Mouse (Mus musculus): Measurements from ENCODE around the gene Clcnka. TPM values are rescaled to one million over a fixed set of nuclear protein-coding genes. Genes with fewer than 3 reads are reported as not detected.

The Clcnka gene
- polyA plus RNA-seq, 1 experiment: not detected

GRCm38 (mm10) chr4:141423691-141424431 lies 25.3 kb upstream of the Clcnka start:
- TF ChIP-seq POLR2A (IDR thresholded peaks at IDR 0.05; ENCODE audit: insufficient read depth, low read depth, low read length): no peak
- no peak for TF ChIP-seq CTCF (IDR thresholded peaks at IDR 0.05; ENCODE audit: insufficient read depth, low read depth, low read length)
- peak overlapping the region; percentile 94 for H3K27ac ChIP-seq (ENCODE audit: insufficient read depth, low read depth, low read length)
- H3K4me3 ChIP-seq (ENCODE audit: insufficient read depth, low read depth, low read length): no peak overlapping the region
- peaks cover 75% of the 10 kb centered on the region for H3K4me1 ChIP-seq (ENCODE audit: control insufficient read depth, insufficient read depth, low read length)
- 95% methylated on average over 13 of the region's 13 CpGs for WGBS

- H3K27ac ChIP-seq (ENCODE audit: insufficient read depth, low read depth, low read length): no peak overlapping the region
- 74% methylated on average over 5 of the region's 5 CpGs for WGBS
- H3K4me1 ChIP-seq (ENCODE audit: control insufficient read depth, insufficient read depth, low read length): peaks cover 75% of the 10 kb centered on the region
- no peak for TF ChIP-seq POLR2A (IDR thresholded peaks at IDR 0.05; ENCODE audit: insufficient read depth, low read depth, low read length)
- TF ChIP-seq CTCF (IDR thresholded peaks at IDR 0.05; ENCODE audit: insufficient read depth, low read depth, low read length): no peak
- H3K4me3 ChIP-seq (ENCODE audit: insufficient read depth, low read depth, low read length): no peak overlapping the region
Measured at GRCm38 (mm10) chr4:141423288-141423687, 24.8 kb upstream of the Clcnka start.

GRCm38 (mm10) chr4:141422841-141423240 lies 24.3 kb upstream of the Clcnka start:
- TF ChIP-seq CTCF (IDR thresholded peaks at IDR 0.05; ENCODE audit: insufficient read depth, low read depth, low read length) (no peak), POLR2A (IDR thresholded peaks at IDR 0.05; ENCODE audit: insufficient read depth, low read depth, low read length) (no peak)

GRCm38 (mm10) chr4:141421423-141421822 lies 22.9 kb upstream of the Clcnka start:
- Histone ChIP-seq H3K4me1 (ENCODE audit: control insufficient read depth, insufficient read depth, low read length) (peaks cover 66% of the 10 kb centered on the region), H3K27ac (ENCODE audit: insufficient read depth, low read depth, low read length) (no peak overlapping the region), H3K4me3 (ENCODE audit: insufficient read depth, low read depth, low read length) (no peak overlapping the region)
- 66% methylated on average over 14 of the region's 14 CpGs for WGBS
- no peak for TF ChIP-seq POLR2A (IDR thresholded peaks at IDR 0.05; ENCODE audit: insufficient read depth, low read depth, low read length)
- no peak for TF ChIP-seq CTCF (IDR thresholded peaks at IDR 0.05; ENCODE audit: insufficient read depth, low read depth, low read length)

More at GRCm38 (mm10) chr4:141422841-141423240, 24.3 kb upstream of the Clcnka start:
- H3K4me3 ChIP-seq (ENCODE audit: insufficient read depth, low read depth, low read length): no peak overlapping the region
- H3K4me1 ChIP-seq (ENCODE audit: control insufficient read depth, insufficient read depth, low read length): peaks cover 75% of the 10 kb centered on the region
- 78% methylated on average over 5 of the region's 5 CpGs for WGBS
- H3K27ac ChIP-seq (ENCODE audit: insufficient read depth, low read depth, low read length): no peak overlapping the region; the same call in 1 of the 2 replicates

GRCm38 (mm10) chr4:141420886-141421285 lies 22.4 kb upstream of the Clcnka start:
- no peak overlapping the region for H3K27ac ChIP-seq (ENCODE audit: insufficient read depth, low read depth, low read length)
- no peak overlapping the region for H3K4me3 ChIP-seq (ENCODE audit: insufficient read depth, low read depth, low read length)
- WGBS: 79% methylated on average over 9 of the region's 9 CpGs
- no peak for TF ChIP-seq POLR2A (IDR thresholded peaks at IDR 0.05; ENCODE audit: insufficient read depth, low read depth, low read length)
- no peak for TF ChIP-seq CTCF (IDR thresholded peaks at IDR 0.05; ENCODE audit: insufficient read depth, low read depth, low read length)
- H3K4me1 ChIP-seq (ENCODE audit: control insufficient read depth, insufficient read depth, low read length): peaks cover 61% of the 10 kb centered on the region

- Histone ChIP-seq H3K27ac (ENCODE audit: insufficient read depth, low read depth, low read length) (peak within 1 kb of the TSS; percentile 76), H3K4me1 (ENCODE audit: control insufficient read depth, insufficient read depth, low read length) (peaks cover 59% of the 10 kb centered on the region), H3K4me3 (ENCODE audit: insufficient read depth, low read depth, low read length) (no peak within 1 kb of the TSS)
- 49% methylated on average over 9 of the region's 9 CpGs for WGBS
- no peak for TF ChIP-seq POLR2A (IDR thresholded peaks at IDR 0.05; ENCODE audit: insufficient read depth, low read depth, low read length)
- TF ChIP-seq CTCF (IDR thresholded peaks at IDR 0.05; ENCODE audit: insufficient read depth, low read depth, low read length): no peak
Measured at GRCm38 (mm10) chr4:141420192-141420829, 21.8 kb upstream of the Clcnka start, which contains the start of gene Hspb7. Gene Hspb7 (plus strand): TSS chr4:141420779.

- peak overlapping the region; percentile 76; the same call in 1 of the 2 replicates for H3K27ac ChIP-seq (ENCODE audit: insufficient read depth, low read depth, low read length)
- TF ChIP-seq POLR2A (IDR thresholded peaks at IDR 0.05; ENCODE audit: insufficient read depth, low read depth, low read length) (no peak), CTCF (IDR thresholded peaks at IDR 0.05; ENCODE audit: insufficient read depth, low read depth, low read length) (no peak)
- WGBS: 61% methylated on average over 27 of the region's 27 CpGs
Measured at GRCm38 (mm10) chr4:141419398-141420191, 21.1 kb upstream of the Clcnka start.

GRCm38 (mm10) chr4:141415924-141416323 lies 17.4 kb upstream of the Clcnka start, which contains the start of gene Clcnkb:
Gene Clcnkb (minus strand): TSS chr4:141416014.
- H3K4me3 ChIP-seq (ENCODE audit: insufficient read depth, low read depth, low read length): no peak within 1 kb of the TSS
- H3K4me1 ChIP-seq (ENCODE audit: control insufficient read depth, insufficient read depth, low read length): peaks cover 17% of the 10 kb centered on the region
- 65% methylated on average over 7 of the region's 7 CpGs for WGBS
- H3K27ac ChIP-seq (ENCODE audit: insufficient read depth, low read depth, low read length): no peak within 1 kb of the TSS
- no peak for TF ChIP-seq CTCF (IDR thresholded peaks at IDR 0.05; ENCODE audit: insufficient read depth, low read depth, low read length)
- TF ChIP-seq POLR2A (IDR thresholded peaks at IDR 0.05; ENCODE audit: insufficient read depth, low read depth, low read length): no peak

More at GRCm38 (mm10) chr4:141419398-141420191, 21.1 kb upstream of the Clcnka start:
- Histone ChIP-seq H3K4me1 (ENCODE audit: control insufficient read depth, insufficient read depth, low read length) (peaks cover 52% of the 10 kb centered on the region), H3K4me3 (ENCODE audit: insufficient read depth, low read depth, low read length) (no peak overlapping the region)

Measured in olfactory bulb, adult 2 months (tissue).